Mouse (Mus musculus): ENCODE measurements around the gene Ccdc12.
"Not testable (repeated sequence)": the region's sequence is repeated elsewhere in the genome, so short reads cannot be mapped to it uniquely, and the experiment has no call there.

The Ccdc12 gene

GRCm38 (mm10) chr9:110672462-110673106 is 16.3 kb downstream of the Ccdc12 start:
- CTCF ChIA-PET: interaction anchor here (0.8 kb wide), 1 partner anchor 37 kb away, joined by 3 read pairs; no protein-coding TSS in a partner anchor

GRCm38 (mm10) chr9:110673107-110673752 is 16.9 kb downstream of the Ccdc12 start:
- CTCF ChIA-PET: interaction anchor here (0.8 kb wide), 1 partner anchor 37 kb away, joined by 3 read pairs; no protein-coding TSS in a partner anchor

- CTCF ChIA-PET: no interaction called here
These were observed 20.2 kb downstream of the Ccdc12 start for GRCm38 (mm10) chr9:110676492-110676911.

- CTCF ChIA-PET: interaction anchor here (0.7 kb wide), 1 partner anchor 134 kb away, joined by 4 read pairs; no protein-coding TSS in a partner anchor
These were observed 22.6 kb downstream of the Ccdc12 start for GRCm38 (mm10) chr9:110678886-110679285.

- CTCF ChIA-PET: no interaction called here
These were observed 24.6 kb downstream of the Ccdc12 start for GRCm38 (mm10) chr9:110680736-110681507.

GRCm38 (mm10) chr9:110681817-110682216 is 25.5 kb downstream of the Ccdc12 start:
- CTCF ChIA-PET: interaction anchor here (0.5 kb wide), 1 partner anchor 229 kb away, joined by 15 read pairs; no protein-coding TSS in a partner anchor

- CTCF ChIA-PET: interaction anchor here (0.5 kb wide), 1 partner anchor 229 kb away, joined by 15 read pairs; no protein-coding TSS in a partner anchor
These were observed 26.0 kb downstream of the Ccdc12 start for GRCm38 (mm10) chr9:110682255-110682654.

- CTCF ChIA-PET: not testable (repeated sequence)
These were observed 26.4 kb downstream of the Ccdc12 start for GRCm38 (mm10) chr9:110682697-110683096.

GRCm38 (mm10) chr9:110683574-110684099 is 27.3 kb downstream of the Ccdc12 start:
- CTCF ChIA-PET: no interaction called here

- CTCF ChIA-PET: no interaction called here
These were observed 28.0 kb downstream of the Ccdc12 start for GRCm38 (mm10) chr9:110684100-110684831.

- CTCF ChIA-PET: no interaction called here
These were observed 28.9 kb downstream of the Ccdc12 start for GRCm38 (mm10) chr9:110685187-110685586.

- CTCF ChIA-PET: no interaction called here
These were observed 29.3 kb downstream of the Ccdc12 start for GRCm38 (mm10) chr9:110685591-110685990.

GRCm38 (mm10) chr9:110686472-110686871 is 30.2 kb downstream of the Ccdc12 start:
- CTCF ChIA-PET: interaction anchor here (0.6 kb wide), 1 partner anchor 27 kb away, joined by 4 read pairs; no protein-coding TSS in a partner anchor

GRCm38 (mm10) chr9:110687061-110687460 is 30.8 kb downstream of the Ccdc12 start:
- CTCF ChIA-PET: interaction anchor here (0.6 kb wide), 1 partner anchor 27 kb away, joined by 4 read pairs; no protein-coding TSS in a partner anchor

- CTCF ChIA-PET: no interaction called here
These were observed 31.5 kb downstream of the Ccdc12 start for GRCm38 (mm10) chr9:110687846-110688245.

- CTCF ChIA-PET: no interaction called here
These were observed 33.0 kb downstream of the Ccdc12 start for GRCm38 (mm10) chr9:110689261-110689779.

GRCm38 (mm10) chr9:110695165-110695755 is 39.0 kb downstream of the Ccdc12 start:
- CTCF ChIA-PET: interaction anchor here (0.6 kb wide), 1 partner anchor 271 kb away, joined by 3 read pairs; no protein-coding TSS in a partner anchor

GRCm38 (mm10) chr9:110696427-110696826 is 40.1 kb downstream of the Ccdc12 start:
- CTCF ChIA-PET: interaction anchor here (0.8 kb wide), 1 partner anchor 180 kb away, joined by 6 read pairs; no protein-coding TSS in a partner anchor

GRCm38 (mm10) chr9:110697465-110697864 is 41.2 kb downstream of the Ccdc12 start:
- CTCF ChIA-PET: no interaction called here

GRCm38 (mm10) chr9:110699574-110699973 is 43.3 kb downstream of the Ccdc12 start:
- CTCF ChIA-PET: no interaction called here

Data from spleen, embryonic (tissue).